Mouse (Mus musculus) testis, adult 2 months (tissue): ENCODE data around the gene Phka2. TPM values are rescaled to one million over a fixed set of nuclear protein-coding genes. Genes with fewer than 3 reads are reported as not detected.

ENCODE experiments used
- H3K27ac ChIP-seq: fragments of 200-500 bp; 2 replicates; pipeline ENCODE4 v1.5.1; 2012; ENCODE audit warnings: low read depth, low read length; ENCODE audit not compliant: control insufficient read depth, insufficient read depth
- H3K27me3 ChIP-seq: fragments of 200-500 bp; 2 replicates; pipeline ENCODE4 v1.6.1; 2012; ENCODE audit warnings: mild to moderate bottlenecking, low read length, moderate library complexity; ENCODE audit not compliant: control insufficient read depth, insufficient read depth
- H3K36me3 ChIP-seq: fragments of 200-500 bp; 2 replicates; pipeline ENCODE4 v1.6.1; 2012; ENCODE audit warnings: mild to moderate bottlenecking, low read length; ENCODE audit not compliant: control insufficient read depth, insufficient read depth
- H3K4me1 ChIP-seq: fragments of 200-500 bp; 2 replicates; pipeline ENCODE4 v1.6.1; 2012; ENCODE audit warnings: low read length; ENCODE audit not compliant: control insufficient read depth, insufficient read depth
- H3K4me3 ChIP-seq: fragments of 200-500 bp; 2 replicates; pipeline ENCODE4 v1.5.1; 2012; ENCODE audit warnings: low read depth, mild to moderate bottlenecking, low read length, moderate library complexity, mixed read lengths; ENCODE audit not compliant: control insufficient read depth
- CTCF ChIP-seq: fragments of 200-500 bp; IDR thresholded peaks from 2 replicates; pipeline ENCODE4 v1.5.1; 2012; ENCODE audit warnings: low read depth, mild to moderate bottlenecking, inconsistent platforms, low read length, moderate library complexity; ENCODE audit not compliant: control insufficient read depth, insufficient read depth, insufficient replicate concordance
- POLR2A ChIP-seq: fragments of 200-500 bp; IDR thresholded peaks from 2 replicates; pipeline ENCODE4 v1.6.1; 2012; ENCODE audit warnings: low read depth, mild to moderate bottlenecking, inconsistent platforms, low read length, moderate library complexity; ENCODE audit not compliant: control insufficient read depth
- polyA plus RNA-seq: library from polyadenylated mRNA; depleted of rRNA; stranded (reverse); fragments of >200 nt; gene quantifications from 2 replicates; pipeline ENCODE4 v1.2.3, GENCODE M21; 2012; rRNA removed

The Phka2 gene
- 12.3 and 12.5 TPM in 2 replicates for polyA plus RNA-seq

DNA sequence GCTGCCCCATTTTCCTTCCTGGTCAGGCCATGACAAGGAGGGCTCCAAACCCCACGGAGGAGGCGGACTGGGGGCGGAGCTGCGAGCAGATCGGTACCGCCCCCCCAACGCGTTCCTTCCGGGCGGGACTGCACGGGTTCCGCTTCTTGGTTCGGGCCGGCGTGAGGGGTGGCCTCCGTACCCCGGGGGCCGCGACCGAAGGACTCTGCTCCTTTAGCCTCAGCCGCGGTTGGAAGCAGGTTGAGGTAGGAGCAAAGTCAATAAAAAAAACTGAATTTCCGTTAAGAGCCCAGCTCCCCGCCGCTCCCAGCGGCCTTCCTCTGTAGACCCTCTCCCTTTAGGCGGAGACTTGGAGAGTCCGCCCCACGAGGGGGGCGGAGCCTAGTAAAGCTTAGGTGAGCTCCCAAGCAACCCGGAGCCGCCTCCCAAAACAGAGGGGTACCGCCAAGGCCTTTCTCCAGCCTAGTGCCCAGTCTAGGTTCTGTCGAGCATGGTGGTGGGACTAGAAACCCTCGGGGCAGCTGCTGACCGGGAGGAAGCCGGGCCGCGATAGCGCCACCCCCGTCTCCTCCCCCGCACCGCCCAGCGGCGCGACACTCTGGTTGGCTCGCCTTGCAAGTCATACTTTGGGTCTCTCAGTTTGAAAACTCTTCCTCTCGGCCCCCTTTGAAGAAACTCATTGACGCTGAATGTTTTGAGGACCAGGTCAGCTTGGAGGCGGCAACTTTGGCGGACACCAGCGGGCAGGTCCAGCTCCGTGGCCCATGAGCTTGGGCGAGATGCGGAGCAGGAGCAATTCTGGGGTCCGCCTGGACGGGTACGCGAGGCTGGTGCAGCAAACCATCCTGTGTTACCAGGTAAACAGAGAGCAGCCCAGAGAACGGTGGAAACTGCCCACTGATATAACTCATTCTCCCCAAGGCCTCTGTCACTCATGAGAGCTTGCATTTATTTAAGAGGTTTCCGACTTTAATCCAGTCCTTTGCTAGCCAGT is at the start of gene Phka2:
TSS of gene Phka2 (plus strand) at position 119 of the 994 bp plus-strand sequence.
- Histone ChIP-seq H3K4me1 (no peaks in the 10 kb centered on the region), H3K27me3 (no peaks in the 10 kb centered on the region), H3K36me3 (no peaks in the 10 kb centered on the region), H3K4me3 (peak within 1 kb of the TSS; percentile 95), H3K27ac (peak within 1 kb of the TSS; percentile 87)
- TF ChIP-seq POLR2A (peak; percentile 35), CTCF (no peak)

DNA sequence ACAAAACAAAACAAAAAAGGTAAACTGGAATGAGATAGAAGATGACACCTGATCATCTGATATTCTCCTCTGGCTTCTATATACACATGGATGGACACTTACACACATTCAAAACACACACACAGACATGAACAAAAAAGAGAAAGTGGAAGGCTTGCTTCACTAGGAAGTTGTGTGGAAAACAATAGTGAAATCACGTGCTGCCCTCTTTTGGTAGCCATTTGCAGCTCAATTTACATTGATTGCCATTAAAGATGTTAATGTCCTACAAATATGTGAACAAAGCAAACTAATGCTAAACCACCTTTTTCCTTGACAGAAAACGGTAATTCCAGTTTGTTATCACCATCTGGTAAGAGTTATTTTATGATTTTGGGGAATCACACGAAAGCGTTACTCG is 46.3 kb upstream of the Phka2 start:
- TF ChIP-seq CTCF = no peak
- TF ChIP-seq POLR2A = no peak
- Histone ChIP-seq H3K27me3 (no peaks in the 10 kb centered on the region), H3K4me1 (no peaks in the 10 kb centered on the region), H3K4me3 (no peak overlapping the region), H3K27ac (no peak overlapping the region), H3K36me3 (no peaks in the 10 kb centered on the region)

DNA sequence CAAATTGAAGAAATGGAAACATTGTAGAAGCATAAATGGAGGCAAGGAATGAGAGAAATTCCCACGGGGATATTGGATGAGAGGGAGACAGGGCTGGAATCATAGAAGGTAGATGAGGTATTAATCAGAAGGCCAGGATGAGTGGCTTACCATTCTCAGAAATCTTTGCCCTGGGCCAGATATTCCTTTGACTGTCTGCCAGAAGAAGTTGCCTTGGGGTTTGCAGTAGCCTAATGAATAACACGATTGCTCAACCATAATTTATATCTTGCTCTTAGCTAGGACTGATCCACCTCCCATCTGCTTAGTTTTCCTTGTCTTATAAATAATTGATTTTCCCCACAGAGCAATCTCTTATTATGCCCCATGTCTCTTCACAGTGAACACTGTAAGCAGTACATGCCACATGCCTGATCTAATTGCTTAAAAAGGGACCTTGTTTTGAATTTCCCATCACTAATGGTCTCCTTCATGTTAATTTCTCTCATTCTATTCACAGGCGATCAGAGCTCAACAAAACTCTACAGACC is 30.6 kb upstream of the Phka2 start:
- H3K4me3 ChIP-seq = no peak overlapping the region
- no peaks in the 10 kb centered on the region for H3K27me3 ChIP-seq
- no peak for TF ChIP-seq CTCF
- TF ChIP-seq POLR2A = no peak
- H3K36me3 ChIP-seq = no peaks in the 10 kb centered on the region
- no peaks in the 10 kb centered on the region for H3K4me1 ChIP-seq
- H3K27ac ChIP-seq = no peak overlapping the region

DNA sequence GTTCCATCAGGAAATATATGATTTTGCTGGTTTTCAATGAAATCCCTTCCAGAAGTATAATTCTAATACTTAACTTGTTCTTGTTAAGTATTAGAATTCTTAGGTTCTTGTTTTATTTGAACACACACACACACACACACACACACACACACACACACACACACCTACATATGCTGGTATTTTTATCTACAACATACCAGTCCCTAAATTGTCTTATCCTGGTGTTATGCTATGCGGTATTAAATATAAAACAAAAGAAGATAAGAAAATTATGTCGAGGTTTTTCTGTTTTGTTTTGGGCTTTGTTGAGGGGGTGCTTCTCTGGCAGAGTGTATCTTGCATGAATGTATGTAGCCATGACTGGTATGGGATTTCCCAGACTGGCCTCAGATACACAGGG is 12.2 kb upstream of the Phka2 start:
- Histone ChIP-seq H3K4me3 (no peak overlapping the region), H3K36me3 (no peaks in the 10 kb centered on the region), H3K27me3 (no peaks in the 10 kb centered on the region), H3K4me1 (no peaks in the 10 kb centered on the region), H3K27ac (no peak overlapping the region)
- TF ChIP-seq CTCF (no peak), POLR2A (no peak)

DNA sequence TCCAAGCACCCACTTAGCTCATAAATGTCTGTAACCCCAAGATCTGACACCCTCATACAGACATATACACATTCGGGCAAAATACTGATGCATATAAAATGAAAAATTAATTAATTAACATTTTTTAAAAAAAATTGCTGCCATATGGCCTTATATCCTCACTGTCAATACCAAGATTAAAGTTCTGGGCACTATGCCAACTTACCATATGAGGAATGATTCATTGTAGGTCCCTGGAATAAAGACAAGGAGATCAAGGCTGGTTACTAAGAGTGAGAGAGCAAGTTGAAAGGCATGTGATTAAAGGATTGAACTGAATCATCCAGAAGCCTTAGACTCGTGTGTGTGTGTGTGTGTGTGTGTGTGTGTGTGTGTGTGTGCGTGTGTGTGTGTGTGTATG is 7.6 kb upstream of the Phka2 start:
- no peak overlapping the region for H3K4me3 ChIP-seq
- TF ChIP-seq CTCF = no peak
- no peak for TF ChIP-seq POLR2A
- H3K4me1 ChIP-seq = no peaks in the 10 kb centered on the region
- no peak overlapping the region for H3K27ac ChIP-seq
- H3K27me3 ChIP-seq = no peaks in the 10 kb centered on the region
- H3K36me3 ChIP-seq = no peaks in the 10 kb centered on the region

DNA sequence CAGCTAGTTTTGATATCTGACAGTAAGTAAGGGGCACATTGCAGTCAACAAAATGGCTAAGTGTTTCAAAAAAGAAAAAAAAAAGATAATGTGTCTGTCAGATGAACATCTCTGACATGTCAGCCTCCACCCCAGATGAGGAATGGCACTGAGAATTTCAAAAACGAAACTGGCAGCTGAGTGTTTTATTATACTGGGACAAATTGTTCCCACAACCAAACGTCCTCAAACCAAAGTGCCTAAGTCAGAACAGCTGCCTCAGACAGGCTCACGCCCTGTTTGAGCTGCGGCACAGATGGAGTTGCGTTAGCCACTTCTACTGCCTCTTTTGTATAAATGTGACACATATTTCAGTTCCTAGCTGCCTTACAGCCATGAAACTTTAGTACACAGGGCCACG is 7.0 kb upstream of the Phka2 start:
- TF ChIP-seq POLR2A (no peak), CTCF (no peak)
- Histone ChIP-seq H3K4me1 (no peaks in the 10 kb centered on the region), H3K36me3 (no peaks in the 10 kb centered on the region), H3K27ac (no peak overlapping the region), H3K4me3 (no peak overlapping the region), H3K27me3 (no peaks in the 10 kb centered on the region)

DNA sequence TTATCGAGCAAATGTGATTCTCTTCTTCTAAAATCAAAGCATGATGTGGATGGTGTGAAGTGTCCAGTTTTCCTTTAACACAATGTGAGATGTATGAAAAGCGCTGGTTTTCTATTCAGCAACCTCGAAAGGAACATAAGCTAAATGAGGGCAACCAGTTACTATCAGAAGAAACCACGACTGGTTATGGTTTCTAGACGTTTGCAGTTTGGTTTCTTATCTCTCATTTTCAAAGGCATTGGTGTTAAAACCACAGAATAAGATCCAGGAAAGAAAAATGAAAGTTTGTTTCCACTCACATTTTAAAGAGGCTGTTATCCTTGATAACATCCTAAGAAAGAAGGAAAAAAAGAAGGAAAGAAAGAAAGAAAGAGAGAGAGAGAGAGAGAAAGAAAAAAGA is 5.5 kb upstream of the Phka2 start:
- TF ChIP-seq POLR2A (no peak), CTCF (no peak)
- H3K36me3 ChIP-seq = no peaks in the 10 kb centered on the region
- H3K4me3 ChIP-seq = no peak overlapping the region
- no peak overlapping the region for H3K27ac ChIP-seq
- H3K4me1 ChIP-seq = no peaks in the 10 kb centered on the region
- no peaks in the 10 kb centered on the region for H3K27me3 ChIP-seq
